Mouse (Mus musculus) layer of hippocampus, postnatal 10 days (tissue): ENCODE measurements around the gene Cd151. TPM values are rescaled to one million over a fixed set of nuclear protein-coding genes. Genes with fewer than 3 reads are reported as not detected.
A peak's percentile ranks its signal among the peaks of the same experiment; 100 is the strongest.

Experiments
- DNase-seq, 2 experiments: peaks; one replicate each; pipeline ENCODE4 v3.0.0; 2021; ENCODE audit warnings: low spot score in 2 of 2
- total RNA-seq, 2 experiments: library from RNA; stranded (reverse); gene quantifications; 2 replicates each; pipeline ENCODE4 v1.2.3; 2021

Cd151 gene
- total RNA-seq, 2 experiments from 2014 or later, result 38.7 to 39.9 TPM

DNA sequence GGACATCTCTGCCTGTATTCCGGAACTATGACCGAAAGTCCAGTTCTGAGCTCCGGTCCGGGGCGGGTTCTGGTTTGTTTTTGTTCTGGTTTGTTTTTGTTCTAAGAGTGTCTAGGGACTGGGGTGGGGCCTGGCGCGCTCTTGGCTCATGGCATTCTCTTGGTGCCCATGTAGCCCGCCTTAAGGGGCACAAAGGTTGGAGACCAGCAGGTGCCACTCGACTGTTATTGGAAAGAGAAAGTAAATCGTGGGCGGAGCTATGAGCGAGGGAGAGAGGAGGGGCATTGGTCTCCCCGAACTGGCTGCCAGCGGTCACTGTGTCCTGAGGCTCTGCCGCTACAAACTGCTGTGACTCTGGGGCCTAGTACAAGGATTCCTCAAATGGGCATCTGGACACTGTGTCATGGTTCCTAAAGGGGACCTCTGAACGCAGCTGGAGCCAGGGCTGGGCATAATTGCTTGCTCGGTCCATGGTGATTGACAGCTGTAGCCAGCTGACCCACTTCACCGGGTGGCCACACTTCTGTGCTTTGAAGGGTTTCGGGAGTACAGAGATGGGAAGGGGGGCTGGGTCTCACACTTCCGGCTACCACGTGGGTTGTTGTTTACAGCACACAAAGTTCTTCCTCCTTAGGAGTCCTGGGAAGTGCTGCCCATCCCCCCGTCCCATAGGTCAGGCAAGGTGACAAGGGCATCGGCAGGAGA, 11.4 kb upstream of the Cd151 start:
- DNase-seq, result peak in 1 of 2 experiments; percentile 41

DNA sequence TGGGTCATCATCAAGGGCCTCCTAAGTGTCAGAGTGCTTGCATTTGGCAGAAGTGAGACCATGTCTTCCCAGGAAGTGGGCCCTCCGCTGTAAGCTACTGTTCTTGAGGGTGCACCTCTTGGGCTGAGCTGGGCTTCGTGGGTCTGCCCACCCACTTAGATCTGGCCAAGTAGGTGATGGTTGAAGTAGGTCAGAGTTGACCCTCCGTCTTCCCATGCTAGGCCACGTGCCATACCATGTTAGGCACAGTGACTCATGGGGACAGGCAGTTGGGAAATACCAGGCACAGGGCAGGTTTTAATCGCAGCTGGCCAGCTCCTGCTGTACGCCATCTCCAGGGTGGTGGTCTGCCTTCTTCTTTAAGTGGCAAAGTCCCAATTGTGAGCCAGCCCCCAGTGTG, 10.5 kb upstream of the Cd151 start:
- DNase-seq, result peak in 1 of 2 experiments; percentile 6

DNA sequence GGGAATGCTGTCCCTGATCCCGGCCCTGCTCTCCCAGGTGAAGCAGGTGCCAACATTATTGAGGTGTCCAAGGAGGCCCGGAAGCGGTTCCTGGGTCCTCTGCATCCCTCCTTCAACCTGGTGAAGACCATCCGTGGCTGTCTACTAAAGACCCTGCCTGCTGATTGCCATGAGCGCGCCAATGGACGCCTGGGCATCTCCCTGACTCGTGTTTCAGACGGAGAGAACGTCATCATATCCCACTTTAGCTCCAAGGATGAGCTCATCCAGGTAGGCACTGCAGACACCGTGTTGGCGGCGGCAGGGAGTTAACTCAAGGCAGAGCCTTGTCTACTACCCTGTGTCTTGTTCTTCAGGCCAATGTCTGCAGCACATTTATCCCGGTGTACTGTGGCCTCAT, 10.0 kb upstream of the Cd151 start:
- DNase-seq, result peak in 1 of 2 experiments; percentile 3

DNA sequence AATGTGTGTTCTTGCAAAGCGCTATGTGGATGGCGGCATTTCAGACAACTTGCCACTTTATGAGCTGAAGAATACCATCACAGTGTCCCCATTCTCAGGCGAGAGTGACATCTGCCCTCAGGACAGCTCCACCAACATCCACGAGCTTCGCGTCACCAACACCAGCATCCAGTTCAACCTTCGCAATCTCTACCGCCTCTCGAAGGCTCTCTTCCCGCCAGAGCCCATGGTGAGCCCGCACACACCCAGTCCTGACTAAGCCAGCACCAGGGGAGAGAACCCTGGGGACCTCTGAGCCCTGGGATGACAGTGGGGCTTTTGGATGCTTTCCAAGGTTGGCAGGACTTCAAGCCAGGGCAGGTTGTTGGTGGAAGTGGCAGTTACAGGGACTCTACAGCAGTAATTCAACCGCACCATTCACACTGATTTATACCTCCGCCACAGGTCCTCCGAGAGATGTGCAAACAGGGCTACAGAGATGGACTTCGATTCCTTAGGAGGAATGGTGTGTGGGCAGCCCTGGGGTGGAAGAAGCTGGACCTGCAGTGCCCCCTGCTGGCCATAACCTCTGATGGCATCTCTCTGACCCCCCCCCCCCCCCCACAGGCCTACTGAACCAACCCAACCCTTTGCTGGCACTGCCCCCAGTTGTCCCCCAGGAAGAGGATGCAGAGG, 9.1 kb upstream of the Cd151 start:
- no peak for DNase-seq

DNA sequence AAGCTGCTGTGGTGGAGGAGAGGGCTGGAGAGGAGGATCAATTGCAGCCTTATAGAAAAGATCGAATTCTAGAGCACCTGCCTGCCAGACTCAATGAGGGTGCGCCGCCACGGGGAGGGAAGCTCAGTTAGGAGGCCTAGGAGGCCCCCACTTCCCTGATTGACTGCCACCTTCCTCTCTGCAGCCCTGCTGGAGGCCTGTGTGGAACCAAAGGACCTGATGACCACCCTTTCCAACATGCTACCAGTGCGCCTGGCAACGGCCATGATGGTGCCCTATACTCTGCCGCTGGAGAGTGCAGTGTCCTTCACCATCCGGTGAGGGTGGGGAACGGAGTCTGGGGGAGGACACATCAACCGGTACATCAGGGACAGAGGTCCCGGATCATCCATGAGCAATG, 8.5 kb upstream of the Cd151 start:
- peak in 1 of 2 experiments; percentile 36 for DNase-seq

DNA sequence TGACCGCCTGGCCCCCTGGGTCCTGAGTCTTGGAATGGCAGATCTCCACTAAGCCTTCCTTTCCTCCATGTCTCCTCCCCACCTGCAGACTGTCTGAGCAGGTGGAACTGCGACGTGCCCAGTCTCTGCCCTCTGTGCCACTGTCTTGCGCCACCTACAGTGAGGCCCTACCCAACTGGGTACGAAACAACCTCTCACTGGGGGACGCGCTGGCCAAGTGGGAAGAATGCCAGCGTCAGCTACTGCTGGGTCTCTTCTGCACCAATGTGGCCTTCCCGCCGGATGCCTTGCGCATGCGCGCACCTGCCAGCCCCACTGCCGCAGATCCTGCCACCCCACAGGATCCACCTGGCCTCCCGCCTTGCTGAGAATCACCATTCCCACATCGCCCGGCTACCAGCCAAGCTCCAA, 7.9 kb upstream of the Cd151 start:
- DNase-seq, result peak in 1 of 2 experiments; percentile 16

DNA sequence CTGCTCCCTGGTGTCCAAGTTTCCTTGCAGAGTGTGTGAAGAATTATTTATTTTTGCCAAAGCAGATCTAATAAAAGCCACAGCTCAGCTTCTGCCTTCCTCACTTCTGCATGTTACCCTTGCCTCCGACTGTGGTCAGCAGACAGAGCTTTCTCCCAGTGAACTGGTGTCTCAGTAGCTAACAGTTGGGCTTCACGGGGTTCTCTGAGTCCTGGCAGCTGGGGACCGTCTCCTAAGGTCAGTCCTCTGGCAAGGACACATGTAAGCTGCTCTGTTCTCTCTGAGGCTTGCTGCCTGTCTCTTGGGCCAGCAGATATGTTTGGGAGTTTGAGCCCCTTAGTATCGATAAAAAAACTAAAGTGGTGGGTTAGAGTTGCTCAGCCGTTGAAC, 7.2 kb upstream of the Cd151 start:
- no peak for DNase-seq

DNA sequence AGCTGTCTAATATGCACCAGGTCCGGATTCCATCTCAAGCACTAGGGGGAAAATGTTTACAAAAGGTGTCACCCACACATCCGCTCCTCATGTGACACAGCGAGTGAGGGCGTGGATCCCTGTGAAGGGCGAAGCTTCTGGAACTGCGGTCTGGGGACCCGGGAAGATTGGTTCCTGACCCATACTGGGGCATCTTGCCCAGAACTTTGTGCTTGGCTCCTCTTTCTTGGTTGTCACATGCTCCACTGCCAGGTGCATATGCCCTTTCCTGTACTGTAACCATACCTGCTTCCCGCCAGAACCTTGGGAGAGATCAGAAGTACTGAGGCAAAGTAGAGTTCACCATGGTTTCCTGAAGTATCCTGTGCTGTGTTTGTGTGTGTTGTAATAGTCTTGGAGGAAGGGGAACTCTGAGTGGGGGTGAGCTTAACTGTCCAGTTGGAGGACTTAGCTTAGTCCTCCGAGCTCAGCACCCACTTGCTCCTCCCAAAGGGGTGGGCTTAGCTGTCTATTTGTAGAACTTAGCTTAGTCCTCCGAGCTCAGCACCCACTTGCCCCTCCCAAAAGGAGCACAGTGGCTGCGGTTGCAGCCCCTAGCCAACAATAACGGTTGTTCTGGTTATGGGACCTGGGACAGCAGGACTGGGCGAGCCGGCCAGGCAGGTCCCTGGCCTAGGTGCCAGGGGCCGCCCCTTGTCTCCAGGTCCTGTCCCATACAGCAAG, 6.6 kb upstream of the Cd151 start, which contains the start of gene Cracr2b:
Gene Cracr2b (plus strand): TSS at position 704 of the 723 bp plus-strand sequence.
- peak in 1 of 2 experiments; percentile 11 for DNase-seq

DNA sequence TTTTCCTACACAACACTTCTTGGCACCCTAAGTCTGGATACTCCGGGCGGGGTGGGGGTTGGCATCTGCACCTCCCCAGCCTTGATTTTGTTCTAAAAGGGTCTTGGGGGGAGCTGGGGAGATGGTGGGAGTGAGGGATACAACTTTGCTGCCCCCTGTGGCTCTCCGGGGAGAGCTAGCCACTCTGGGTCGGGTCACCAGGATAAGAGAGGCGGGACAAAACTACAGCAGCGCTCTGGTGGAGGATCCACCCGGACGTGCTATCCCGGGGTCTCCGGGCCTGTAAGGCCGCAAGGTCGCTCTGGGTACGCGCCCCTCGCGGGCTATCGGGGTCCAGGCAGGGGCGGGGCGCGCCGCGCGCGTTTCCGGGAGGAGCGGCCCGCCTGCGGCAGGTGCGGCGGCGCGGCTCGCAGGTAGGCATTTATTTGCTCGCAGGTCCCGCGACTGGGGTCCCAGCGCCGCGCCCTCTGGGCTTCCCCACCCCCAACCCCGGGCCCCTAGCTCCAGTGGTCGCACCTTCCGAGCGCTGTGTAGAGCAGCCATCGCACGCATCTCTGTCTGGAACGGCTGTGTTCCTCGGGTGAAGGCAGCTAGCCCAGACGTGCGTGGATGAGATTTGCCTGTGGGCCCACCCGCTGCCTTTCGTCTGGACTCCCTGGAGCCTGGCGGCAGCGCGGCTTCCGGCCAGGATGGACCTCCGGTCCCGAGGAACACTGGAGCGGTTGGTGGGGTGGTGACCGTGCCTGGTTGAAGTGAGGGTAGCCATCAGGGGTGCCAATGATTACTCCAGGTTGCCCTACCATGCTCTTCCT, 5.5 kb upstream of the Cd151 start:
- DNase-seq, result no peak

DNA sequence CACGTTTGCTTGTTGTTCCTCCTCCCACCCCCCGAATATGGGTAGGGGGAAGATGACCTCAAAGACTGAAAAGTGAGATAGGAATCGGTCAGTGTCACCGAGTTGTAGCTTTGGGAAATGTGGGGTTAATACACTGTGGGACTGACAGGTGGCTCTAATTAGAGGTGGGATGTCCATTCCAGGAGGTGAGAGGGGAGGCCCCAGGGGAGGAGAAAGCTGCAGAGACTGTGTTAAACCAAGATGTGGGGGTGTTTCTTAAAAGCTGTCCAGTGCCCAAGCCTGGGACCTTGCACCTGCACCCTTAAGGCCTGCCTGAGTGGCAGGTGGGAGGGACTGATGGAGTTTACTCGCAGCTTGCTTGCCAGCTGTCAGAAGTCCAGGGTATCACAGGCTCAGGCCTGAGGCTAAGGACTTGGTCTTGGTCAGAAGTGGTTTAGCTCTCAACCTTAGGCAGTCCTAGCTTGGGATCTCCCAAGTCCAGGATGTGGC, 4.8 kb upstream of the Cd151 start:
- no peak for DNase-seq

DNA sequence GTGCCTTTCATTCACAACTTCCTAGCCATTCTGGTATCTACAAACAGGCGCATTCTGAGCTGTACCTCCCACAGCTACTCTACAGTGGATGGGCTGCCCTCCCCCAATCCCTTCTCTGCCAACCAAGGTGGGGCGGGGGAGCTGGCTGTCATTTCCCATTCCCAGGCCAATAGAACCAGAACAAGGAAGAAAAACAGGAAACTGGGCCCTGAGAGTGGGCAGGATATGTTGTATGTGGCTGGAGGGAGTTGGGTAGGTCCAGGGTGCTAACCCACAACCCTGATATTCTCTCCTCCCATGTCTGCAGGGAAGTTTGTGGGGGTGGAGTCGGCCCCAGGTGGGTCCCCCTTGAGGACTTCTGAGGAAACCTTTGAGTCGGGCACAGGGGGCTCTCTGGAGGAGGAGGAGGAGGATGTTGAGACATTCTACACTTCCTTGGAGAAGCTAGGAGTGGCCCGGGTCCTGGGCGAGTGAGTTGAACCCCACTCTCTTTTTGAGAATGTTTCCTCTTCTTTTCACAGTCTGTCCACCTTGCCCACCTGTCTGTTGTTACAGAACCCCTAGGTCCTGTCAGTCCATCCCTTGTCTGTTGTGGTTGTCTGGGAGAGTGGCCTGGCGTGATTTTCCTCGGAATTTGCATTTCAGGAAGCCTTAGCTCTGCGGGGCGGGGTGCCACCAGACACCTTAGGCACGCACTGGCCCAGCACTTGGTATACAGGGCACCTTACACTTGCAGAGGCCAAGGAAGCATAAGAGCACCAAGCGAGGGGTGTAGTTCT, 3.2 kb upstream of the Cd151 start:
- no peak for DNase-seq

DNA sequence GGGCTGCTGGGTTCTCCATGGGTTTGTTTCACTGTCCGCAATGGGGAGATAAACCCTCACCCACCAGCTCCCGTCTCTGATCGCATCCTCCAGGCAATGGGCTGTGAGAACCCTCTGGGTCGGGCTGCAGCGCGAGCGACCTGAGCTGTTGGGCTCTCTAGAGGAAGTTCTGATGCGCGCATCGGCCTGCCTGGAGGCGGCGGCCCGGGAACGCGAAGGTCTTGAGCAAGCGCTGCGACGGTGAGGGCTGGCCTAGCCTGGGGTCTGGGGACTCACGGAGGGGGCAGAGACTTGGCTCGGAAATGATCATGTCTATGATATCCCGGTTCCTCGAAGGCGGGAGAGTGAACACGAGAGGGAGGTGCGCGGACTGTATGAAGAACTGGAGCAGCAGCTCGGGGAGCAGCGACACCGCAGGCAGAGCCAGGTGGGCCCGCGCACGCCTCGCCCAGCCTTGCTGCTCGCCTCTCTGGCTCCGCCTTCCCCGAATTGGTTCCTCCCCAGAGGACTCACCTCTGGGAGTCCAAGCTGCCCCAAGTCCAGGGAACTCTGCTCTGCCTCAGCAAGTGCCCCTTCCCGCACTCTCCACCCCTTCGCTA, 2.5 kb upstream of the Cd151 start:
- DNase-seq, result peak in 1 of 2 experiments; percentile 23

DNA sequence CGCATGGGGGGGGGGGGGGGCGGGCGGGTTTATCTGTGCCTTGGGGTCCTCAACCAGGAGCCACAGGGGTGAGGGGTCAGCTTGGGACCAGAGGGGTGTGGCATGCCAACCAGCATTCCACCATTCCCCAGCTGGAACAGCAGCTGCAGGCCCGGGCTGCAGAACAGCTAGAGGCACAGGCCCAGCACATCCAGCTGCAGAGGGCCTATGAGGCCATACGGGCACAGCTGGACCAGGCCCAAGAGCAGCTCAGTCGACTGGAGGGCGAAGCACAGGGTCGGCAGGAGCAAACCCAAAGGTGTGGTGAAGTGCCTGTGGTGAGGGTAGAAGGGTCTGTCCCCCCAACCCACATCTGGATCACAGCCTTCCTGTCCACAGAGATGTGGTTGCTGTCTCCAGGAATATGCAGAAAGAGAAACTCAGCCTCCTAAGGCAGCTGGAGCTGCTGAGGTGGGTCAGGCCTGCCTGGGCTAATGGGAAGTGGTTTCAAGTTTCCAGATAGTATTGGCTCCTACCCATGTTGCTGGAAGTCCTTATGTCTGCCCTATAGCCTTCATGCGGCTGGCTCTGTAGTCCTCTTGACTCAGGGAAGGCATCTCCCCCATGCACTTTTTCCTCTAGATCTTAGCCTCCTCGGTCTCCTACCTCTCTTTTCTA, 1.7 kb upstream of the Cd151 start:
- DNase-seq, result peak in 1 of 2 experiments; percentile 21

DNA sequence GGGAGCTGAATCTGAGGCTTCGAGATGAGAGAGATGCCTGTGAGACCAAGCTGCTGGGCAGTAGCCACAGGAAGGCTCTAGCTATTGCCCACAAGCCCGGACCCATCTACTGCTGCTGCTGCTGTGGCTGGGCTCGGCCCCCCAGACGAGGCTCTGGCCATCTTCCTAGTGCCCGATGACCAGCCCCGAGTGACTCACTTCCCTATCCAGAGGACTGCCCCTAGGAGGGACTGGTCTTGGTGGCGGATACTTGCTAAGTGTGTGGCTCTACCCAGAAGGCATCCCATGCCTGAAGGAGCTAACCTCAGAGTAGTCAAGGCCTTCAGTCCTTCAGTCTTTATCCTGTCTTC, 1.2 kb upstream of the Cd151 start:
- DNase-seq, result no peak

DNA sequence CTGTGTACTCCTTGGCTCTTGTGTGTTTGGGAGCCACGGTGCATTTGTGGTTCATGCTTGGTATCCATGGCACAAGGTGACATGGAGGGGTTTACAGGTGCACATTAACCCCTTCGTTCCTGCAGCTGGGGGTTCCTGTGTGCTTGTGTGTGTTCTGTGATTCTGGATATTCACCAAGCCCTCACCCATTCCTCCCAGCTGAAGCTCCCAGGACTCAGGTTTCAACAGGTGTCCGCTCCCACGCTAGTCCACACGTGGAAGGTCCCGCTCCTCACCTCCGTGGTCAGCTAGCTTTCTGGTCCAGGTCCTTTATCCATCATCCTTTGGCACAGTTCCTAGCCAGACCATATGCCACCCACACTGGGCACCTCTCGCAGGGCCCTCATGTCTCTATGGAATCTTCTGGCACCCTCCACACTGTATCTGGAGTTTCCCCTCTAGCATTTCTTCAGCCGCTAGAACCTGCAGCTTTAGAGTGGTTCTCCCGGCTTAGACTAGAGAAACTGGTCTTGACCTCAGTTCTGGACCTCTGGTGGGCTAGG, 514 bp upstream of the Cd151 start:
- DNase-seq, result no peak

DNA sequence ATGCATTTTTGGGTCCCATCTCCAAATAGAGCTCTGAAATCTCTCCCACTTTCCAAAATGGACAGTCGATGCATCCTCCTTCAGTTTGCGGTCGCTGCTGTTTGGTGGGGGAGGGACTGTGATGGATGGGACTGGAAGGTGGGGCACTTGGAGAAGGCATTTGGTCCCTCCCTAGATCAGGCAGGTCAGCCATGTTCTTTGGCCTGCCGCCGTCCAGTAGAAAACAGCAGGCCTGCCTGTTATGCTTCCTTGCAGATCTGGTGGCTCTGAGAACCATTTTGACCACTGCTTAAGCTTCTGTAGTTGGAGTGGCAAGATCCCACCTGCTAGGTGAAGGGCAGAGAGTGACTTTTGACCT, 951 bp downstream of the Cd151 start:
- no peak for DNase-seq

DNA sequence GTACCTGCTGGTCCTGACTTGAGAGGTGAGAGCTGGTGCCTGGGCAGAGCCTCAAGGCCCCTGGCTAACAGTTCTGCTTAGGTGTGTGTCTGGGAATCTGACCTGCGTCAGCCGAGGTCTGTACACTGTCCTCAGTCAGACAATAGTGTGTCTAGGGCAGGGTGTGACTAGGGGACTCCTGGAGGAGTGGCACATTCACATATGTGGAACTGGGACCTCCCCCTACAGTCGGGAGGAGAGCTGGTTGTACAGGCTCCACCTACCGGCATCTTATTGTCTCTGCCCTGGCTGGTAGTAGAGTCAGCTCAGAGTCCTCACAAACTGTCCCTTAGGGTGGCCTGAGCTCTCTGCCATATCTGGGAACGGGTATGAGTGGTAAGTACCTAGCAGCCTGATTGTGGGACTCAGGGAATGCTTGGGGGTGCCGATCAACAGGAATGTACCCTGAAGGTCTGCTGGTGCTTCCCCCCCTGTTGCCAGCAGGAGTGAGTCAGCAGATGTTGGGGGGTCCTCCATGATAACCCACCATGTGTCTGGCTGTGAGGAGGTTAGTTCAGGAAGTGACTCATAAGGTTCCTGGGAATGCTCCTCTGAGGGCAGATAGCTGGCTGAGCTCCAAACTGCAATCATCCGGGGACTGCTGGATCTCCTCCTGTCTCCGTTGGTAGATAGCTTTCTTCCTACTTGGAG, 1.5 kb downstream of the Cd151 start:
- peak; percentile 55 to 65 for DNase-seq

DNA sequence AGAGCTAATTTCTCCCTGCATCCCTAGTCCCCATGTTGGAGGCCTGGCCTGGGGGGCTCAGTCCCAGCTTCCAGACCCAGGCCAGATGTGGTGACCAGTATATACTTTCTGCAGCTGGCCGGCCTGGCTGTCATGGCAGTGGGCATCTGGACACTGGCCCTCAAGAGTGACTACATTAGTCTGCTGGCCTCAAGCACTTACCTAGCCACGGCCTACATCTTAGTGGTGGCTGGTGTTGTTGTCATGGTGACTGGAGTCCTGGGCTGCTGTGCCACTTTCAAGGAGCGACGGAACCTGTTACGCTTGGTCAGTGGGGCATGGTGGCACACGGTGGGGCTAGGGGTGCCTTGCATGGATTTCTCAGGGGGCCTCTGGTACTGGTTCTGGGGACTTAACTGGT, 2.2 kb downstream of the Cd151 start:
- no peak for DNase-seq
